Mouse (Mus musculus) activated CD4-positive, CD25-positive, alpha-beta regulatory T cell, adult 4 months (primary cell): ENCODE results near the gene Lcn2. TPM values are rescaled to one million over a fixed set of nuclear protein-coding genes. Genes with fewer than 3 reads are reported as not detected.
"Not testable (repeated sequence)": the region's sequence is repeated elsewhere in the genome, so short reads cannot be mapped to it uniquely, and the experiment has no call there.

Experiments
- ATAC-seq: one replicate; pipeline ENCODE4 v1.8.0; 2017
- polyA plus RNA-seq, 2 experiments: library from polyadenylated mRNA; unstranded; fragments of 100-300 nt; shearing (Covaris generic); gene quantifications; one replicate each; pipeline ENCODE4 v1.2.1; 2017

The Lcn2 gene
- polyA plus RNA-seq, 2 experiments from 2014 or later = not detected

DNA sequence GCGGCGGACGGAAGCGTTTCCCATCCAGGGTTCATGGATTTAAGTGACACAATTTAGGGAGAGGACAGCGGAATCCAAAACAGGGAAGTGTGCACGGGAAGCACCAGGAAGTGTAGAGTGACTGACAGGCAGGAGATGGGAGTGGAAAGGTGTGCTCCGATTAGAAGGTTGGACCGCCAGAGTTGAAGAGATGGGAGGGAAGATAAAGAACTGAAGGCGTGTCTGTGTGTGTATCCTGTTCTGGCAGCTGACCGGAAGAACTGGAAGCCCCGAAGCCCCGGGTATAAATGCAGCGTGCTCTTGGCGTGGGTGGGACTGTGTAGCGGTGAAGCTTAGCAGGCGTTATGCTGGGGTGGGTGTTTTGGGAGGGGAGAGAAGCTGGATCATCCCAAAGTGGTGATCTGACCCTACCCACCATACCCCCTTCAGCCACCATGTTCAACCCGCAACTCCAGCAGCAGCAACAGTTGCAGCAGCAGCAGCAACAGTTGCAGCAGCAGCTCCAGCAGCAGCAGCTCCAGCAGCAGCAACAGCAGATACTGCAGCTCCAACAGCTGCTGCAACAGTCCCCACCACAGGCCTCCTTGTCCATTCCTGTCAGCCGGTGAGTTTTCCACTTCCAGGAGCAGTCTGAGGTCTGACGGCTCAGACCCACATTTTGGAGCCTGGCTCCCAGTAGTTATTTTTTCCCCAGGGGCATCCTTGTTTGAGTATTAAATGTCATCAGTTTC lies 24.5 kb downstream of the Lcn2 start:
- peak; percentile 21 for ATAC-seq

DNA sequence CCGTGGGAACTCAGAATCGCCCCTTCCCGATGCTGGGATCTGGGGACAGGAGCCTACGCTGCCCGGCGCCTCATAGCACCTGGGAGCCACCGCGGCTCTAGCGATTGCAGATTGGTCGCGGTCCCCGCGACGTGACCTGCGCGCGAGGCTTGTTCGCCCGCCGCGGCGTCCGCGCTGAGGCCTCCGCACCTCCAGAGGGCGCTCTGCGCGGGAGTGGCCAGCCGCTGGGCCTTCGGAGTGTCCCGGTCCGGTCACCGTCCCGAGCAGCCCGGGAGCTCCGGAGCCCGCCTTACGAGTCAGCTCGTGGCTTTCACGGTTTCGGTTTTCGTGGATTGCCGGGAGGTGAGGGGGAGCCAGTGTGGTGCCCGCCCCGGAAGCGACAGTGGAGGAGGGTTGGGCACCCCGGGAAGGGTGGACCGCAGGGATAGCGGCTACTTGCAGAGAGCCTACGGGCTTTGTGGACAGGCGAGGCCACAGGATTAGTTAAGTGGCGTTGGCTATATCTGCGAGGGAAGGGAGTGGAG lies 25.2 kb downstream of the Lcn2 start:
- peak; percentile 69 for ATAC-seq

DNA sequence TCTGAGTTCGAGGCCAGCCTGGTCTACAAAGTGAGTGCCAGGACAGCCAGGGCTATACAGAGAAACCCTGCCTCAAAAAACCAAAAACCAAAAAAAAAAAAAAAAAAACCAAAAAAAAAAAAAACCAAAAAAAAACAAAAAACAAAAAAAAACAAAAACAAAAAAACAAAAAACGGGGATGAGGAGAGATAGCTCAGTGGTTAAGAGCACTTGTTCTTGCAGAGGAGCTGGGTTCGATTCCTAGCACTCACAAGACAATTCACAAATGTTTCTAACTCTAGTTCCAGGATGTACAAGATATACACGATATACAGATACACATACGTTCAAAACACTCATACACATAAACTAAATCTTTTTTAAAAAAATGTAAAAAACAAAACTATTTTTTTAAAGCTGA lies 25.8 kb downstream of the Lcn2 start:
- not testable (repeated sequence) for ATAC-seq

DNA sequence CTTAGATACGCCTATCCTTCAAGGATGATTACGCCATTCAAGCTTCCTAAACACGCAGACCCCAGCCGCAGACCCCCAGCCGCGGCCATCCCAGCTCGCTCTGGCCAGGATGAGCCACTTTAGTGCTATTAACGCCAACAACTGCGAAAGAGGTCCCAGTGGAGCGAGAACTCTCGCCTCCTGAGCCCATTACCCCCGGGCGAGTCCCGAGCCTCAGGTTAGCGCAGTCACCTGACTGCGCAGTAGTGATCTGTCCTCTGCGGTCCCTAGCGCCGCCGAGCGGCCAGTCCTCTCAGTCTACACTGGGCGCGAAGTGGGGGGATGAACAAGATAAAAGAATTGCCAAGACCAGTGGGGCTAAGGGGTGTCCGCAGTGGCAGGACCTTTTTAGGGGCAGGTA lies 26.6 kb downstream of the Lcn2 start:
- ATAC-seq = no peak

DNA sequence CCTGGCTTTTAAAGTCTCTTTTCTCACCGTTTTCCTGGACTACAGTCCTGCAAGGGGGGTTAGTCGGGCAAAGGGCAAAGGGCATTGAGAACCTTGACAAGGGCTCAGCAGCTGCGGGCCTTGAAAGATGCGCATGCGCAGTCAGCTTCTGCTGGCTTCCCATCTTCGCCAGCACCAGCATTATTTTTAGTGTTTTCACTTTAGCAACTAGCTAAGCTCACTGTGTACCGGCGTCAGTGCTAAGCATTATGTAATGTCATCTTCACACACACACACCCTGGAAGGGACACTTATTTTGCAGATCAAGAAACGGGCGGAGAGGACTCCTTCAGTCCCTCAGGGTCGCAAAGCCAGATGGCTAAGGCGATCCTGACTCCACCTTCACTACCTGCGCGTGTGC lies 27.3 kb downstream of the Lcn2 start:
- ATAC-seq = no peak

DNA sequence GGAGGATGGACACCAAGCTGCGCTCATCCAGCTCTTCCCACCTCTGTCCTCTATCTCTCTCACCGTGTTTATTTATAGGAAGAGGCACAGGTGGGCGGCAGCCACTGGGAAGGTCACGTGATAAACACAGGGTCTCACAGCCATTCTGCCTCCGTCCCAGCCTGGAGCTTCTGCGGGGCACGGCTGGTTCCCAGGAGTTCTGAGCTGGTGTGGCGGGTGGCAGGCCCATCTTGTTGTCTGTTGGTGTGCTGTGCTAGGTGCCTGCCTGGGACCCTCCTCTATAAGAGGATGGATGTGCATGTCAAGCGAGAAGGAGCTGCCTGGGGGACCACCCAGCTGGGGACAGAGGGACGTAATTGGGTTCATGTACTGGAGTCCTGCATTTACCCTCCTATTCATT lies 29.7 kb downstream of the Lcn2 start:
- ATAC-seq = no peak

DNA sequence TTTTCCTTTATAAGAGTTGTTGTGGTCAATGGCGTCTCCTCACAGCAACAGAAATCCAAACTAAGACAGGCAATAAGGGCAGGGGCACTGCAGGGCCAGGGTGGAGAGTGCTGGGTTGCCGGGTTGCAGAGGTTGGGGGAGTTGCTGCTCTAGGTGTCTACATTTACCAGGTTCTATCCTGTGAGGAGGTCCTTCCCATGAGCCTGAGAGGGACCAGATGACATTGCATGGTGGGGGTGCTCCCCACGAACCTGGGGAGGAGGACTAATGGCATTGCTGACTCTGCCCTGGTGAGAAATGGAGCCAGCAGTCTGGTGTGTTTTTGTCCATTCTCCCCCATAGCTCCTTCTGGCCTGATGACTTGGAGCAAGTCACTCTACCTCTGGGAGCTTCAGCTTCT lies 30.3 kb downstream of the Lcn2 start:
- ATAC-seq = no peak

DNA sequence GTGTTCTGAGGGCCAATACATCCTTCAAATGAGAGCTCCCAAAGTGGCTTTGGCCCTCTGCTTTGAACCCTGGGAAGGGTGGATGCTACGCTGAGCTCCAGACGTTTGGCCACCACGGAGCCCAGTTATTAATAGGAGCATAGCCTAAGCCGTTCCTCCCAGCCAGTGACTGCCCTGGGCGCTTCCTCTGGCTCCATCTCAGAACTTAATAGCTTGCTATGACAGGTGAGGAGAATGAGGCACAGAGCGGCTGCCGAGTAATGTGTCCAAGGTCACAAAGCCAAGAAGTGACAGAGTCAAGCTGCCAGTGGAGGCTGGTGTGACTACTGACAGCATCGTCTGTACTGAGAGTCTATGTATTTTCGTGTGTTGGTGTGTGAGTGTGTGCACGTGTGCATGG lies 31.8 kb downstream of the Lcn2 start:
- no peak for ATAC-seq

DNA sequence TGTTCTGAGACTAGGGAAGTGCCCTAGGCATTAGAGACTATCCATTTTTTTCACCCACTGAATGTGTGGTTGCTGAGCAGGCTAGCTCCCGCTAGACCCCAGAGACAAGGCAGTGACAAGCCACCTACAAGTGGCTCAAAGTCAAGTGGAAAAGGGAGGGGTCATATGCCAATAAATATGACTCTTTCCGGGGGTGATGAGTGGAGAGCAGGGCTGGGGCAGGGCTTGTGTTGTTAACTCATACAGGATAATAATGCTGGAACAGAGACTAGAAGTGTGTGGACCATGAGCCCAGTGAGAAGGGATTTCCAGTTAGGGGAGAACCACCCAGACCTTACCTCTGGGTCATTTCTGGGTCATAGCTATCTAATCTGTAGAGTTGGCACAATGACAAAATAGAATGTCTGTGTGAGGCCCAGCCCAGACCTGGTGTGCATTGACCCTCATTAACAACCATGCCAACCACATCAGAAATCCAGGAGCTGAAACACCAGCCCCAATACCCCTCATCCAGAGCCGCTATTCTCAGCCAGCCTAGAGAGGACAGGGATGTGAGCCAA lies 33.6 kb downstream of the Lcn2 start:
- no peak for ATAC-seq

DNA sequence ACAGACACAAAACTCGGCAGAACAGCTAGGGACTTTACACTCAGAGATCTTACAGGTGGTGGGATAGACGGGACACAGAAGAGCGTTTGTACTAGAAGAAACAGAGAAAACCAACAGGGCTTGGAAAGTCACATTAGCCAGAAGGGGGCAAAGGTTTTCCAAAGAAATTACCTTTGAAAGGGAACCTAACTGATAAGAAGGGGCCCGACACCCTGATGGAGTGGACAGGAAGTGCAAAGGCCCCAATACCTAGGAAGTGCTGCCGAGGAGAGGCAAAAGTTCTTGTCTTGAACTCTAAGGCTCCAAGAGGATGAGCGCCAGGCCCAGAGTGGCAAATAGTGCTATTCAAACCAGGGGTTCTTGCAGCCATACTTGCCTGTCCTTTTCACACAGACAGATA lies 34.2 kb downstream of the Lcn2 start:
- ATAC-seq = no peak

DNA sequence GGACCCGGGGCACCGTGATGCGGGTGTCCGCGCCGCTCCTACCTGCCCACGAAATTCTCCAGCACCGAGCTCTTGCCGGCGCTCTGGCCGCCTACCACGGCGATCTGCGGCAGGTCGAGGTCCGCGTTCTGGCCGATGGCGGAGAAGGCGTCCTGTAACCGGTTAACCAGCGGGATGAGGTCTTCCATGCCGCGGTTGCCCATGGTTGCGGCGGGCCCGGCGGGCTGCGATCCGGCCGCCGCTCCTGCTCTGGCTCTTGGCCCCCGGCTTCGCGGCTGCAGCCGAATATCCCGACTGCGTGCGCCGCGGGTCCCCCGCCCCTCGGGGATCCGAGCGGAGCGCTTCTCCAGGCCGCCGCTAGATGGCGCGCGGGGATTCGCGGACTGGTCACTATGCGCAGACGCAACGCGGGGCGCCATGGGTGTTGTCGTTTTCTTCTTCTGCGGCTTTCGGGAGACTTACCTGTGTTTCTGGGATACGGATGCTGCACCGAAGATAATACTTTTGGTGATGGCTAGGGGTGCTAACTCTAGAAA lies 35.0 kb downstream of the Lcn2 start, which contains the start of gene Dnm1:
Dnm1 (minus strand) TSS at position 332 of the 536 bp plus-strand sequence.
- peak; percentile 84 for ATAC-seq

DNA sequence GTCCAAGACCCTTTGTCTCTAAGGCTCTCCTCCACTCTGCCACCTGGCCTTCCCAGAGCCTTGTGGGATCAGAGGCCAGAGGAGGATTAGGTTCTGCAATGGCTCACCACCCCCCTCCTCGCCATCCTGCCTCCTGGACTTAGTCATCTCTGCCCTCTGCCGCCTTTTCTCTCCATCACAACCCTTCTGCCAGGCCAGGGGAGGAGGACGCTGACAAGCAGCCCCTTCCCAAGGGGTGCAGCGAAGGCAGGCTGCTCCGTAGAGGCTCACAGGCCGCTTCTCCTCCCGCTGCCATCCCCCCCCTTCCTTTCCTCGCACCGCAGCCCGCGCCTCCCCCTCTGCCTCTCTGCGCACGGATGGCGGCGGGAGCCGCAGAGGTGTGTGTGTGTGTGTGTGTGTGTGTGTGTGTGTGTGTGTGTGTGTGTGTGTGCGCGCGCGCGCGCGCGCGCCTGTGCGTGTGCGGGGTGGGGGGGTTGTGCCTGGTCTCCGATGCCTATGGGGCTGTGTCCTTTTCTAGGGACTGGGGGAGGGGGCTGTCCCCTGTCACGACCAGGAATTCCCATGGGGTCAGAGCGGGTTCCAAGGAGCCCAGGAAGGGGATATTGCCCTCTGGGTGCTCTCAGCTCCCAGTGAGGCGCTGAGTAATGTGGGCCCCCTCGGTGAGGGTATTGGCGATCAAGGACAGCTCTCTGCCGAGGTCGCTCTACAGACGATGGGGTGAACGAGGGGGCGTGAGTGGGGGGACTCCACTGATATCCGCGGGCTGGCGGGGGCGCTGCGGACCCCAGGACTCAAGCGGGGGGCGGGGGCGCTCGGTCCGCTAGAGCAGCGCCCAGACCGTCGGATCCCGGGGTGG lies 35.7 kb downstream of the Lcn2 start, which contains the start of gene Ciz1:
Ciz1 (plus strand) TSS at position 177 of the 856 bp plus-strand sequence.
- ATAC-seq = no peak

DNA sequence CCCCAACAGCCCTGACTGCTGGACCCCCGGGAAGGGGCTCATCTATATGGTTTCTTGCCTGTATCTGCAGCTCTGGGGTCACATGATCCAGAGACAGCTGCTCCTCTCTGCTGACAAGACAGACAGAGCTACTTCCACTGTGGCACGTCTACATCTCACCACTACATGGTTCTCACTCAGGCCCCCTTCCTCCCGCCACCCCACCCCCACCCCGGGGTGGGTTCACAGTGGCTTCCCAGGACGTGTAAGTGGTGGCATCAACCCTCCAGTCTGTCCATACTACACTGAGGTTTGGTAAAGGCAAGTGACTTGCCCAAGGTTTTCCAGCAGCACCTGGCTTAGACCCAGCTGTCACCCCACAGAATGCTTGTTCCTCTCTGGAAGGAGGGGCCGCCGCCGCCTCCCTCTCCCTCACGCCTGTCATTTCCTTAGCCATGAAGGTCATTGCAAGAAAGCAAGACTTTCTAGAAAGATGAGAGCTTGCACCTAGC lies 36.5 kb downstream of the Lcn2 start:
- ATAC-seq = no peak

DNA sequence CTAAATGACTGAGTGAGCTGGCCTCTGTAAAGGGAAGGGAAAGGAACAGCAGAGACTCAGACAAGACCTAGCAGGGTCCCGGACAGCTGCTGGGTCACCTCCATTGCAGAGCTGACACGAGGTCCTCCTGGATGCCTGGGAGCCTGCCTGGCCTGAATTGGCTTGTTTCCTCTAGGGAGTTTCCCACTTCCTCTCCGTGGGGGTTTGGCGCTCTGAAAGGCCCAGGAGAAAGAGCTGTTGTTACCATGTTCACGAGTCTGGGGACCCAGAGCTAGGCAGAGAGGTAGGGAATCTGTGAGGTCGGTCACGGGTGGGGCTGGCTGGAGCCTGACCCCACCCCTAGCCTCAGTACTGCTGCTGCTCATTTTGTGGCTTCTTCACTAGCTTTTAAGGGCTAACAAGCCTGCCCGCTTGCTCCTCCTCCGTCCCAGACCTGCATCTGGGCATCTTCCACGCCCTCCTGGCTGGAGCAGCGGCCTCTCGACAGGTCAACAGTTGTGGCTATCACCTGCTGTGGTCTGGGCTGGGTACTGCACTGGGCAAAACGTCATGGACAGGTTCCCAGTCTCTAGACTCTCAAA lies 37.5 kb downstream of the Lcn2 start:
- ATAC-seq = no peak

DNA sequence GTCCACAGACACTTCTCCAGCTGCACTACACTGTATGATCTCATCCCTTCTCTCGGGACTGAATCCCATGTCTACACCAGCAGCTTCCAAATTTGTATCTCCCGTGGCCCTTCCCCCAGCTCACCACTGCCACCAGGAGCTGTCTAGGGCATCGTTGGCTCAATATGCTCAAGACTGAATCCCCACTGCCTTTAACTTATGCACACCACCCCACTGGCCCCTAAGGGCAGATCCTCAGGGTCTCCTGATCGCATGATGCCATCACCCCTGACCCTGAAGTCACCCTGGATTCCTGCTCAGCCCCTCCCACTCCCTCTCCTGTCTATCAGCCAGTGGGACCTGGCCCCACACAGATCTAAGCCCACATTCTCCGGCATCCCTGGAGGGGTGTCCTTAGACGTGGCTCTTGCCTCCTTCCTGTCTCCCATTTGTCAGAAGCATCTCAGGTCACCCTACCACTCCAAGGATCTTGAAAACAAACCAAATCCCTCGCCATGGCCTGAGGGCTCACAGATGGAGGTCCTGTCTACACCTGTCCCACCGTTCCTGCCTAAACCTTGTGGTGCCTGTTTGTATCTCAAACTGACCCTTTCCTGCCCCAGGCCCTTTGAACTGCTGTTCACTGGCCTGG lies 38.3 kb downstream of the Lcn2 start:
- ATAC-seq = no peak

DNA sequence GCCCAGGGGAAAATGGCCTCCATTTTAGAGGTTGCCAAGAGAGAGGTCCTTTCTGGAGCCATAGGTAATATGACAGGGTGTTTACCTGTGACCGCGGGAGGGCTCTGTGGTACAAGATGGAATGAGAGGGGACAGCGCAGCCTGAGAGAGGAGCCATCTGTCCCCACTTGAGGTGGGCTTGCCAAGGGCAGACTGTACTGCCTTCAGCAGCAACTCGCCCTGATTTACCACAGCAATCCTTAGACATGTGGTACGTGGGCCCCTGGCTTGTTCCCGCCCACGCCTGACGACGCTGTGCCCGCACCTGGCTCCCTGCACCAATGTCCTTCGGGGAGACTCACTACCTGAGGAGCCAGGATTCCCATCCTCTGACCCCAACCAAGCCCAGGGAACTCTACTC lies 39.7 kb downstream of the Lcn2 start:
- ATAC-seq = no peak

DNA sequence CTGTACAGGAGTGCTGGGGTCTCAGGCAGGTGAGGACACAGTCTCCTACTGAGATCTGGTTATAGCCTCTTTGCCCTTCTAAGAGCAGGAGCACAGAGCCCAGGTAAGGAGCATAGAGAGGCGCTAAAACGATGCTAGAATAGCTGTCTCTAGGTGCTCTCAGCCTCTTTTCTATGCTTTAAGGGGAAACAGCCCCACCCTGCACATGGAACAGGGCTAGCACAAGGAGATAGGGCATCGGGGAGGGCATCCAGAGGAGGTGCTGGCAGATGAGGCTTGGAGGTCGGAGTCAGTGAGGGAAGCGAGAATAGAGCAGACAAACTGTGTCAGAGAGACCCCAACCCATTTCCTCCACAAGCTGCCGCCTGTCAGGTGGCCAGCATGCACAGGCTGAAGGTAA lies 41.0 kb downstream of the Lcn2 start:
- ATAC-seq = no peak

DNA sequence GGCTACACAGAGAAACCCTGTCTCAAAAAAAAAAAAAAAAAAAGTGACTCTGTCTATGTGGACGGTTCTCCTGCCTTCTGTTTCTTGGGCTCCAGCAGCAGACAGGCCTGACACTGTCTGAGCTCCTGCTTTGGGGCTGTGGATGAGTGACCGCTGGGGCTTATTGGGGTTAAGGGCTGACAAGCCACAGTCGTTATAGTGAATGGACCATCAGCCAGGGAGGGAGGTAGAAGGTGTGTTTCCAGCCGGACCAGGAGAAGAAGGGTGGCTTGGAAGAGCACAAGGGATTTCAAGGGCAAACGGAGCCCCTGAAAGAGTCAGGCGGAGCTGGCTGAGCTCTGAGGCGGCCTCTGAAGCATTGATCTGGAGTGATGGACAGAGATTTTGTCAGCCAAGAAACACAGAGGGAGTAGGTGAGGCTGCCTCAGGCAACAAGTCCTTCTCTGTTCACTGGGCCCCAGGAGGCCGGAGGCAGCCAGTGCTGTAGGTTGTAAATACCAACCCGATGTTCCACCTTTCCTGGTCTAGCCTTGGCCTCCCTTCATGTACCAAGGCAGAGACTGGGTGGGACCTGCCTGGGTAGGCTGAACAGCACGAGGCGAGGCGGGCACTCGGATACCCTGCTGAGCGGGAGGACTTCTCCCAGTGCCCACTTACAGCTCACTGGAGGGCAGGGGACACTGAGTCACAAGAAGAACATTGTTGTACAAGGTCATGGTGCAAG lies 43.3 kb downstream of the Lcn2 start:
- ATAC-seq = no peak

DNA sequence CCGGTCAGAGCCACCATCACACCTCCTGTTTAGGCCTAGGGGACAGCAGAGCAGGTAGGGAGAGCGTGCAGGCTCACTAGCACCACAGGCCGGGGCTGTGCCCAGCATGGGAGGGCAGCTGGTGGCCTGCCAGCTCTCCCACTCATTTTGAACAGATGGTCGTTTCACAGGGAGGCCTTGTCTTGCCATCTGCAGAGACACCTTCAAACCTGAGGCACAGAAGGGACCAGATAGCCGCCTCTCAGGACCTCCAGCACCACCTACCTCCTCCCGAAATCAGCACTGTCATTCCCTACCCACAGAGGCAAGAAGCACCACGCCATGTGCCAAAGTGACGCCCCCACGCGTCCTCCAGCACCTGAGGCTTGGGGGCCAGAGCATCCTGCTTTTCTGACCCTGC lies 44.0 kb downstream of the Lcn2 start:
- no peak for ATAC-seq

DNA sequence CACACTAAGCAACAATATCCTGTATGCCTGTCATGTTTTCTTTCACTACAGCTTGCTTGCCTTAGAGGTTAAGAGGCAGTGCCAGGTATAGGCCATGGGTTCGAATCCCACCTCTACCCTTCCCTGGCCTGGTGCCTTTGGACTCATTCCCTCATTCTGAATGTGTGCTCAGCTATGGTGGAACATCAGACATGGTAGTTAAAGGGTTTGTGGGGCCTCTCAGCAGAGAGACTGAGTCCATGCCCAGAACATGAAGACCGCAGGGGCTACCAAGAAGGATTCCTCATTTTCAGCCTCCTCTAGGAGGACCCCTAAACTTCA lies 44.7 kb downstream of the Lcn2 start:
- ATAC-seq = no peak

DNA sequence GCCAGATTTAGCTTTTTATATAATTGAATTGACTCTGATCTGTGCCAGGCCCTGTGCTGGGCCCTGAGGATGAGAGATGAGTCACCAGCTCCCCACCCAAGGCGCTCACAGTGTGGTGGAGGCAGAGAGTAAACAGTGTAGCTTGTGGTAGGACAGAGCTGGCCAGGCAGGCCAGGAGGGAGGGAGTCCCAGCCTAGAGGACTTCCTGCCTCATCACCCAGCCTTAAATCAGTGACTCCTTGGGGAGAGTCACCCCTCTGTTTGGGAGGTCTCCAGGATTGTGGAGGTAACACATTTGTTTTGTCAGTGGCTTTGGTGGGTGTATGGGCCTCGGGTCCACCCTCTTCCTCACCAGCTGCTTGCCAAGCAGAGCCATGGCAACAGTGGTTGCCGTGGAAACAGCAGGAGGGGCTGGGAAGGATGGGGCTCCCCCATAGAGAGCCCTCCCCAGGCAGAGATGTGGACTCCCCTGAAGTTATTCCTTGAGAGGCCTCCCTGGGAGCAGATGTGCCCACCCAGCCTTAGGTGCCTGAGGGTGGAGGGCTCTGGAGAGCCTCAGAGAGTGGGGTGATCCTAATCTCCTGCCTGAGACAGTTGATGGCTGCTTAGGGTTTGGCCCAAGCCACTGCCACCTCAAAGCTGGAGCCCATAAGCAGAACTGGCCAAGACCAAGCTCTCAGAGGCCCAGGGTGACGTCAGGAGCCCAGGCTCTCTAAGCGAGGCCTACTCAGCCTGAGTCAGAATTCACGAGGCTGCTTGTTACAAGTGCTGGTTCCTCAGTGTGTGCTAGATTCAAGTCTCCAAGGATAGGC lies 45.3 kb downstream of the Lcn2 start:
- no peak for ATAC-seq
